Mouse (Mus musculus) lung, embryonic 16.5 days (tissue): ENCODE results near the gene Efcab5. TPM values are rescaled to one million over a fixed set of nuclear protein-coding genes. Genes with fewer than 3 reads are reported as not detected.

Source experiments
- ATAC-seq: fragments of 200-750 bp; cut with Nextera tagmentation; 2 replicates; pipeline ENCODE4 v1.8.0; 2017; ENCODE audit warnings: low read depth, mild to moderate bottlenecking, moderate library complexity
- H3K27ac ChIP-seq: fragments of 300-500 bp; sonication (generic); 2 replicates; pipeline ENCODE4 v1.5.1; 2014; ENCODE audit warnings: mild to moderate bottlenecking, control low read depth, low read length
- H3K27me3 ChIP-seq: fragments of 300-500 bp; sonication (generic); 2 replicates; pipeline ENCODE4 v1.6.1; 2014; ENCODE audit warnings: low read depth, low read length, mixed read lengths; ENCODE audit not compliant: control insufficient read depth, insufficient read depth
- H3K36me3 ChIP-seq: fragments of 300-500 bp; sonication (generic); 2 replicates; pipeline ENCODE4 v1.6.1; 2014; ENCODE audit warnings: low read length; ENCODE audit not compliant: control insufficient read depth, insufficient read depth
- H3K4me1 ChIP-seq: fragments of 300-500 bp; sonication (generic); replicated peaks from 2 replicates; pipeline ENCODE4 v1.6.1; 2014; ENCODE audit warnings: low read length, mixed read lengths; ENCODE audit not compliant: control insufficient read depth, insufficient read depth
- H3K4me2 ChIP-seq: fragments of 300-500 bp; sonication (generic); 2 replicates; pipeline ENCODE4 v1.6.1; 2014; ENCODE audit warnings: low read depth, low read length, control low read depth
- H3K4me3 ChIP-seq: fragments of 300-500 bp; sonication (generic); 2 replicates; pipeline ENCODE4 v1.5.1; 2014; ENCODE audit warnings: mild to moderate bottlenecking, low read length, control low read depth
- H3K9ac ChIP-seq: fragments of 300-500 bp; sonication (generic); 2 replicates; pipeline ENCODE4 v1.6.1; 2014; ENCODE audit warnings: low read length, control low read depth
- H3K9me3 ChIP-seq: fragments of 300-500 bp; sonication (generic); 2 replicates; pipeline ENCODE4 v1.6.1; 2016; ENCODE audit warnings: low read length; ENCODE audit not compliant: control insufficient read depth
- WGBS: fragments of 180-500 bp; shearing (Covaris S2); extraction: QIAGEN DNeasy Blood & Tissue Kit; methylation state at CpG from one replicate; pipeline ENCODE4 v1.1.7; 2014; 5-methylcytosine and 5-hydroxymethylcytosine counted together
- polyA plus RNA-seq: library from polyadenylated mRNA; unstranded; fragments of >200 nt; fragmentation: Nextera tagmentation; extraction: Ambion mirVana; gene quantifications from 2 replicates; pipeline ENCODE4 v1.2.1, GENCODE M21; 2015

The Efcab5 gene
- polyA plus RNA-seq = 0.21 and 0.73 TPM in 2 replicates

GRCm38 (mm10) chr11:77188868-77189267 is at the start of gene Efcab5:
Gene Efcab5 (minus strand): TSS chr11:77188968.
- Histone ChIP-seq H3K9ac (no peak within 1 kb of the TSS), H3K9me3 (no peaks in the 10 kb centered on the region), H3K4me2 (peak within 1 kb of the TSS; percentile 49), H3K27ac (no peak within 1 kb of the TSS), H3K36me3 (no peaks in the 10 kb centered on the region), H3K27me3 (no peaks in the 10 kb centered on the region), H3K4me3 (peak within 1 kb of the TSS; percentile 19; the same call in 1 of the 2 replicates), H3K4me1 (peaks cover 10% of the 10 kb centered on the region; the same call in 1 of the 2 replicates)
- no peak for ATAC-seq
- WGBS = 56% methylated on average over 6 of the region's 6 CpGs

- 91% methylated on average over 1 of the region's 1 CpGs for WGBS
- no peak overlapping the region for H3K4me3 ChIP-seq
- no peaks in the 10 kb centered on the region for H3K36me3 ChIP-seq
- no peak overlapping the region for H3K9ac ChIP-seq
- no peaks in the 10 kb centered on the region for H3K4me1 ChIP-seq
- ATAC-seq = no peak
- no peak overlapping the region for H3K27ac ChIP-seq
- H3K9me3 ChIP-seq = no peaks in the 10 kb centered on the region
- H3K4me2 ChIP-seq = no peak overlapping the region
- H3K27me3 ChIP-seq = no peaks in the 10 kb centered on the region
Measured at GRCm38 (mm10) chr11:77235267-77235666, 46.5 kb upstream of the Efcab5 start.

GRCm38 (mm10) chr11:77231514-77231913 is 42.7 kb upstream of the Efcab5 start:
- Histone ChIP-seq H3K27ac (no peak overlapping the region), H3K27me3 (no peaks in the 10 kb centered on the region), H3K4me3 (no peak overlapping the region), H3K4me2 (no peak overlapping the region), H3K4me1 (no peaks in the 10 kb centered on the region), H3K9me3 (no peaks in the 10 kb centered on the region), H3K9ac (no peak overlapping the region), H3K36me3 (no peaks in the 10 kb centered on the region)
- ATAC-seq = no peak
- WGBS = 86% methylated on average over 2 of the region's 2 CpGs

- Histone ChIP-seq H3K27me3 (no peaks in the 10 kb centered on the region), H3K36me3 (no peaks in the 10 kb centered on the region), H3K4me3 (no peak overlapping the region), H3K4me1 (no peaks in the 10 kb centered on the region), H3K9me3 (no peaks in the 10 kb centered on the region), H3K27ac (no peak overlapping the region), H3K9ac (no peak overlapping the region), H3K4me2 (no peak overlapping the region)
- no peak for ATAC-seq
- whole genome bisulfite sequencing = 68% methylated on average over 2 of the region's 2 CpGs
Measured at GRCm38 (mm10) chr11:77230765-77231164, 42.0 kb upstream of the Efcab5 start.

- WGBS = under 1% methylated on average over 11 of the region's 11 CpGs
- peak overlapping the region; percentile 85 for H3K4me3 ChIP-seq
- peak overlapping the region; percentile 89 for H3K9ac ChIP-seq
- no peaks in the 10 kb centered on the region for H3K9me3 ChIP-seq
- H3K4me2 ChIP-seq = peak overlapping the region; percentile 84
- no peaks in the 10 kb centered on the region for H3K36me3 ChIP-seq
- ATAC-seq = peak; percentile 48
- no peaks in the 10 kb centered on the region for H3K27me3 ChIP-seq
- H3K27ac ChIP-seq = peak overlapping the region; percentile 86; the same call in 1 of the 2 replicates
- peaks cover 11% of the 10 kb centered on the region for H3K4me1 ChIP-seq
Measured at GRCm38 (mm10) chr11:77216761-77217130, 28.0 kb upstream of the Efcab5 start.

- peaks cover 11% of the 10 kb centered on the region for H3K4me1 ChIP-seq
- H3K27me3 ChIP-seq = no peaks in the 10 kb centered on the region
- peak within 1 kb of the TSS; percentile 89 for H3K9ac ChIP-seq
- no peaks in the 10 kb centered on the region for H3K9me3 ChIP-seq
- H3K27ac ChIP-seq = peak within 1 kb of the TSS; percentile 86
- peak within 1 kb of the TSS; percentile 85 for H3K4me3 ChIP-seq
- peak within 1 kb of the TSS; percentile 84 for H3K4me2 ChIP-seq
- peak; percentile 92 for ATAC-seq
- WGBS = 0% methylated on average over 52 of the region's 82 CpGs
- H3K36me3 ChIP-seq = no peaks in the 10 kb centered on the region
Measured at GRCm38 (mm10) chr11:77215951-77216760, 27.4 kb upstream of the Efcab5 start, which contains the start of gene Ssh2. Gene Ssh2 (plus strand): TSS chr11:77216287.

- no peaks in the 10 kb centered on the region for H3K27me3 ChIP-seq
- H3K4me2 ChIP-seq = peak overlapping the region; percentile 84
- H3K9ac ChIP-seq = peak overlapping the region; percentile 89
- peak overlapping the region; percentile 85 for H3K4me3 ChIP-seq
- peak; percentile 27 for ATAC-seq
- no peaks in the 10 kb centered on the region for H3K9me3 ChIP-seq
- H3K36me3 ChIP-seq = no peaks in the 10 kb centered on the region
- H3K27ac ChIP-seq = peak overlapping the region; percentile 86
- WGBS = 1% methylated on average over 11 of the region's 11 CpGs
- peaks cover 11% of the 10 kb centered on the region for H3K4me1 ChIP-seq
Measured at GRCm38 (mm10) chr11:77215483-77215882, 26.7 kb upstream of the Efcab5 start.

- Histone ChIP-seq H3K4me2 (peak overlapping the region; percentile 5; the same call in 1 of the 2 replicates), H3K4me1 (peaks cover 11% of the 10 kb centered on the region), H3K9ac (no peak overlapping the region), H3K4me3 (no peak overlapping the region), H3K9me3 (no peaks in the 10 kb centered on the region), H3K27ac (no peak overlapping the region), H3K27me3 (no peaks in the 10 kb centered on the region), H3K36me3 (no peaks in the 10 kb centered on the region)
- peak; percentile 49 for ATAC-seq
- WGBS = 0% methylated on average over 1 of the region's 1 CpGs
Measured at GRCm38 (mm10) chr11:77214755-77215154, 26.0 kb upstream of the Efcab5 start.

- no peak overlapping the region for H3K4me2 ChIP-seq
- H3K9ac ChIP-seq = no peak overlapping the region
- H3K4me3 ChIP-seq = no peak overlapping the region
- no peaks in the 10 kb centered on the region for H3K9me3 ChIP-seq
- peaks cover 11% of the 10 kb centered on the region for H3K4me1 ChIP-seq
- WGBS = 95% methylated on average over 1 of the region's 1 CpGs
- no peak for ATAC-seq
- H3K36me3 ChIP-seq = no peaks in the 10 kb centered on the region
- no peaks in the 10 kb centered on the region for H3K27me3 ChIP-seq
- no peak overlapping the region for H3K27ac ChIP-seq
Measured at GRCm38 (mm10) chr11:77214142-77214692, 25.4 kb upstream of the Efcab5 start.
